Mouse (Mus musculus): ENCODE data around the gene Wiz.

DNA sequence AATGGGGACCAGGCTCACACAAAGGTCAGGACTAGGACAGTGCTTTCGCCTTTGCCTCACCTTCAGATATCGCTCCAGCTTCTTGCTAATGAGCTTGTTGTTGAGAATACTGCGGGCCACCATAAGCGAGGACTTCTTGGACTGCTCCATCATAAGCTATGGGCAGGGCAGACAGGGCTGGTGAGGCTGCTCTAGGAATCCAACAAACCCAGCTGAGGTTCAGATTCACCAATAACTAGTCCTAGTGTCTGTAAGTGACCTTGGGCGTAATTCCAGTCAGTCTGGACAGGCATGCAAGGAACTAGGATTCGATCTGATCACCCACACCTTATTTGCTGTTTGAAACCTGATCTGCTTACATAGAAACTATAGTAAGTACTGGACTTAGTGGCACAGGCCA, 67.4 kb downstream of the Wiz start:
- no peak for TF ChIP-seq CTCF (IDR thresholded peaks at IDR 0.05; ENCODE audit: low read depth, low read length)
- no peak for TF ChIP-seq POLR2A (IDR thresholded peaks at IDR 0.05; ENCODE audit: extremely low read depth, insufficient read depth, low read length)
